Mouse (Mus musculus): ENCODE data around the gene Gm17662.

The Gm17662 gene

GRCm38 (mm10) chr4:104857029-104857428 is at the start of gene Gm17662:
TSS of gene Gm17662 (plus strand) at chr4:104857329.
- DNase-seq (ENCODE audit: low spot score in 2 of 2), result no peak

DNA sequence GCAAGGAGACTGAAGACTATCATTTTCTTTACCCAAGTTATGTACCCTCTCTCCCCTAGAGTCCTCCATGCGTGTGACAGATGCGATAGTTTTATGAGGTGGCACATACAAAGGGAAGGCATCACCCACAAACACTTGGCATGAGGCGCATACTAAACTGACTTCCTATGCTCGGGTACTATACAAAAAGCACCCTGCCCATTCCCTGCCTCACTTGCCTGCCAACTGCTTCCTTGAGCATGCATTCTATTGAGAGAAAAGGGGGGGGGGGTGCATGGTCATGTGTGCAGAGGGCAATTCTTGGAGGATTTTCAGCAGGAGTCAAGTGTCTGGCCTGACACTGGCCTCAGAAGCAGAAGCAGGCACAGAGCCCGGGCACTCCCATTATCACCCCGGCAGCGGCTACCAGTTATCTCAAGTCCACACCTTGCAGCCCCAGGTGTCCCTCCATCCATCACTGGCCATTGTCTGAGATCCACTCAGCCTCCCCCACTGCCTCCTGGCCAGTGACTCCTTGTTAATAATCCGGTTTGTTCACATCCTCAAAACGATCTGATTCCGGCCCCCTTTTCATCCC is 46.3 kb upstream of the Gm17662 start:
- no peak for DNase-seq (ENCODE audit: low spot score in 2 of 2)

GRCm38 (mm10) chr4:104813617-104814016 is 43.5 kb upstream of the Gm17662 start:
- no peak for DNase-seq (ENCODE audit: low spot score in 2 of 2)

GRCm38 (mm10) chr4:104816519-104817232 is 40.5 kb upstream of the Gm17662 start:
- no peak for DNase-seq (ENCODE audit: low spot score in 2 of 2)

- no peak for DNase-seq (ENCODE audit: low spot score in 2 of 2)
These were observed 39.6 kb upstream of the Gm17662 start for GRCm38 (mm10) chr4:104817509-104817908.

DNA sequence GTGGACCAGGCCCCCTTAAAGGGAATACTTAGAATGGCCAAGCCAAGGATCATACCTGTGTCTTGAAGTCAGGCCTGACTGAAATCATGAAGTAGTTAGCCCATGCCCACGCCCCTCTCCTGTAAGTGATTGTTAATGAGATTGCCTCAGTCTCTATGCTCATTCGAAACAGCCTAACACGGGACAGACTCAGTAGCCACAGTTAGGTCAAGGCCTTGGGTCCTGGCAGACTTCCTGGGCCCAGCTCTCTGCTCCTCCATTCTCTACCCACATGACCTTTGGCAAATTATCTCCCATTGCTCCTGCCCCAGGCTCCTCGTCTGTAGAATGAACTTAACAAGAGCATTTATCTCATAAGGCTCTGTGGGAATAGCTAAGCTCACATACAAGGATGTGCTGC is 38.1 kb upstream of the Gm17662 start:
- no peak for DNase-seq (ENCODE audit: low spot score in 2 of 2)

GRCm38 (mm10) chr4:104819891-104820290 is 37.2 kb upstream of the Gm17662 start:
- no peak for DNase-seq (ENCODE audit: low spot score in 2 of 2)

DNA sequence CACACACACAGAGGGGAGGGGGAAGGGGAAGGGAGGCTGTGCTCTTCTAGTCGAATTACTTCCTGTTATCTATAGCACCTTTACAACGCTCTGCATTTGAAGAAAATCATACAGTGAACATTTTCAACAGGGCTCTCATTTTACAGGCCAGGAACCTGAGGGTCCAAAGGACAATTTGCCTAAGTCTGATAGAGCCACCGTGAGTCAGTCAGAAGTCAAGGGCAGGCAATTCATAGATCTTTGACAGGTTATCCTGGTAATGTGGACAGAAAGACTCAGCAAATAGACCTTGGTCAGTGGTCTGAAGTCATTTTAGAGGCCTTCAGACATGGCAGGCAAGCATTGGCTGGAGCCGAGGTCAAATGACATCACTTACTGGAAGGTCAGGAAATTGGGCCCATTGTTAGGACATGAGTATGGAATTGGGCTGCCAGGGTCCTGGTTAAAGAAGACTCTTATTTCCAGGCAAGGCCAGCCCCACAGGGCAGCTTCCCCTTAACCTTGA is 33.5 kb upstream of the Gm17662 start:
- DNase-seq (ENCODE audit: low spot score in 2 of 2), result no peak

- DNase-seq (ENCODE audit: low spot score in 2 of 2), result no peak
These were observed 32.6 kb upstream of the Gm17662 start for GRCm38 (mm10) chr4:104824381-104825077.

GRCm38 (mm10) chr4:104828939-104829338 is 28.2 kb upstream of the Gm17662 start:
- DNase-seq (ENCODE audit: low spot score in 2 of 2), result no peak

DNA sequence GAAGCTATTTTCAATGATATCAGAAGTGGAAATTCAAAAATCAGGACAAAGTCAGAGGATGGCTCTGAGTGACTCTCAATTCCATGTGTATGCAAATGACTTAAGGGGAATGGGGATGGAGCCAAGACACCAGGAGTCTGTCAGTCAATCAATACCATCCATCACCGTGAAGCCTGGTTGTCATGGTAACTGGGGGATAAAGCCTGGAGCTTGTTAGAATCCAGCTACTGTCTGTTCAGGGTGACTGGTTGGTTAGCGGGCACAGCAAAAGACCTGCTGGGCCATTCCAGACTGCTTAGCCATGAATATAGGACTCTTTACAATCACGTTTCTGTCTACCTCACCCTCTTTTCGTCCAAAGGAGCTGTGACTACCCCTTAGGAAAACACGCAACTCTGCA is 22.0 kb upstream of the Gm17662 start:
- no peak for DNase-seq (ENCODE audit: low spot score in 2 of 2)

DNA sequence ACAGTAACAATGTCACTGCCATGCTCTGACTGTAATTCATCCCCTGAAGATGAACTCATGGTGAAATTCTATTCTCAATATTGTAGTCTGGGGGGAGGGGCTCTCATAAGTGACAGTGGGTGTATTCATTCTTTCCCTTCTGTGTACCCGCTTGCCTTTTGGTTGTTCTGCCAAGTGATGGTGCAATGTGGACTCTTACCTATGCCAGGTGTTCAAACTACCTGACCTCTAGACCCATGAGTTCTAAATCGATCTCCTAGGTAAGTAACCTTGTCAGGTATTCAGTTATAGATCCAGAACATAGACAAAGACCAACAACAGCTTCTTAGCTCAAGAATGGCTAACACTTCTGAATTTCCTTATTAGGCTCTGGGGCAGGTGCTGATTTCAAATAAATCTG is 18.8 kb upstream of the Gm17662 start:
- no peak for DNase-seq (ENCODE audit: low spot score in 2 of 2)

DNA sequence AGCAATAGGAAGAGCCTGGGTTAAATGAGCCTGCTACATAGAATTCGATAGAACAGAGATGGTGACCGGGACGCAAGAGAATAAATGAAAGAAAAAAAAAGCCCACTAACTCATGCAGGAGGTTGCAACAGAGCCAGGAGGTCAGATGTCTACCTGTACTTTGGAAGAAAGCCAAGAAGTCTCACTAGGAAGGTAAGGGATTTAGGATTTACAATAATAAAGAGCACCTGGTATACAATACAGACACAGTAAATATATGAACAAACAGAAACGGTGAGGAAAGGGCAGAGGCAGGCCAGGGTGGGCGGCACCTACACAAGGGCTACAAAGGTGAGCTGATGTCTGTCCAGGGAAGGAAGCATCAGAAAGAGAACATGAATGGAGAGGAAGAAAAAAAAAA is 14.9 kb upstream of the Gm17662 start:
- no peak for DNase-seq (ENCODE audit: low spot score in 2 of 2)

DNA sequence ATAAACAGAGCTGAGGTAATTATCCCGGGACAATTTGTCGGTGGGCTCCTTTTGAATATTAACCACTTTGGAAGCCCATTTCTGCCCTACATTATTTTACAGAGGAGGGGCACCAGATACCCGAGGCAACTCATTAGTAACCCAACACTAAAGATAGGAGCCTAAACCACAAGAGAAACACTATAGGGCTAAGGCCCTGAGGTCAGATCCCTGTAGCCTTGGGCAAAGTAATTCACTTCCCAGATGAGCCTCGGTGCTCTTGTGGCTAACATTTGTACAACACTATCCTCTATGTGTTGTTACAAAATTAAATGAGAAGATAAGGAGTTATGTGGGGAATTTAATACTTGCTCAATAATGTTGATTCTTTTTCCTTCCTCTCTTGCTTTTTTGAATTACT is 13.6 kb upstream of the Gm17662 start:
- no peak for DNase-seq (ENCODE audit: low spot score in 2 of 2)

DNA sequence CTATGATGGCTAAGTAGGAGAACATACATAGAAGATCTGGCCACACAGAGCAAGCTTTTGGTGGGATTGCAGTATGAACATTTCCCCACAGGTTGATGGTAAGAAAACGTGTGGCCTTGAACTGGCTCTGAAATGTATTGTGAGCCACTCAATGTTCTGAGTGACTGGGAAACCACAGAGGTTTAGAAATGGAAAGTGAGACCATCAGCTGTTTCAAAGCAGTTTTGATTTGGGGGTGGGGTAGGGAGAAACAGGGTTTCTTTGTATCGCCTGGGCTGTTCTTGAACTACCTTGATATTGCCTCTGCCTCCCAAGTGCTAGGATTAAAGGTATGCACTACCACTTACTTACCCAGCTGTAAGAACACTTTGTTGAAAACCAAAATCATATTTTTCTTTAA is 1.9 kb upstream of the Gm17662 start:
- no peak for DNase-seq (ENCODE audit: low spot score in 2 of 2)

DNA sequence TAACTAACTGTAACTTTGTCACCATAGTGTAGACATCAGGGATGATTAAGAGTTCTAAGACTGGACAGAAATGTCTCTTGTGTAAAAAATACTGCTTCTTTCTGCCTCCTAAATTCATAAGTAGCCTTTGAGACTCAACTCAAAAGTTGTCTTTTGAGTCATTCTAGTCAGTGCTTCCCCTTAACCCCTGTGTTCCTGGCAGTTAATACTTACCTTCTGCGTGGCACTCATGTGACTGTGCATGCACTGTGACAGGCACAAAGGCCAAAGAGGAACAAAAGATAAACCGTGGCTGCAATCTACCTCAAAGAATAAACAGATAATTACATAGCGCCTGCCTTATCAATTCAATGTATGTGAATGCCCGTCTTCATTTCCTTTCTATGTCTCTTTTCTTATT is 694 bp downstream of the Gm17662 start:
- DNase-seq (ENCODE audit: low spot score in 2 of 2), result no peak

GRCm38 (mm10) chr4:104861241-104861640 is 4.1 kb downstream of the Gm17662 start:
- no peak for DNase-seq (ENCODE audit: low spot score in 2 of 2)

- DNase-seq (ENCODE audit: low spot score in 2 of 2), result no peak
These were observed 7.3 kb downstream of the Gm17662 start for GRCm38 (mm10) chr4:104864397-104864796.

DNA sequence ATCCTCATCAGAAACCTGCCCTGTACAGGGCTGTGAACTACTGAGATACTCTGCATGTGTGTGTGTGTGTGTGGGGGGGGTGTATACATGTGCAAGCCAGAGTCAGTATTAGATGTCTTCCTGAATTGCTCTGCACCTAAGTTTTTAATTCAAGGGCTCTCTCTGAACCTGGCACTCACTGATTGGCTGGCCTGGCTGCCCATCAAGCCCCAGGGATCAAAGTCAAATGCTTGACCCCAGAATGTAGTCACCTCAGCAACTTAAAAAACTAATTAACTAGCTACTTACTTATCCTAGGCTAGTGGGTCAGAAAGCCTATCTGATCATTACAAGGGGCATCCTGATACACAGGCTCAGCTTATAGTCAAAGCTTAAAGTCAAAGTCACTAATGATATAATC is 12.5 kb downstream of the Gm17662 start:
- no peak for DNase-seq (ENCODE audit: low spot score in 2 of 2)

DNA sequence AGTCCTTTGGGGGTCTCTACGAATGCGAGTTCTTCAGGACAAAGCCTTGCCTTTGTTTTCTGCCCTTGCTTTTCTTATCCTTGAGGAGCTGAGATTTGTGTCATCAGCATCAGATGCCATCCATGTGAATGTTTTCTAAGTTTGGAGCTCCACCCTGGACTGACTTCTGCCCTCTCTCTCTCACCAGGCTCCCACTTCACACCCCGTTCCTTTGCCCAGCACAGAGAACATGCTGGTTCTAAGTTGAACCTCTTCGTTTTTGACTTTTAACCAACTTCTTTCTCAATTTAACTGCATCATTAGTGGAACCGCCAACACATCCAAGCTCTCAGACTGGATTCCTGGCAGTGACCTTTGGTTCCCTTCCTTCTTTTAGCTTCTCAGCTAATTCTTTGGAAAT is 13.1 kb downstream of the Gm17662 start:
- DNase-seq (ENCODE audit: low spot score in 2 of 2), result no peak

GRCm38 (mm10) chr4:104875832-104876231 is 18.7 kb downstream of the Gm17662 start:
- no peak for DNase-seq (ENCODE audit: low spot score in 2 of 2)

GRCm38 (mm10) chr4:104876323-104876722 is 19.2 kb downstream of the Gm17662 start, which contains the start of gene C8a:
TSS of gene C8a (minus strand) at chr4:104876398.
- DNase-seq (ENCODE audit: low spot score in 2 of 2), result no peak

DNA sequence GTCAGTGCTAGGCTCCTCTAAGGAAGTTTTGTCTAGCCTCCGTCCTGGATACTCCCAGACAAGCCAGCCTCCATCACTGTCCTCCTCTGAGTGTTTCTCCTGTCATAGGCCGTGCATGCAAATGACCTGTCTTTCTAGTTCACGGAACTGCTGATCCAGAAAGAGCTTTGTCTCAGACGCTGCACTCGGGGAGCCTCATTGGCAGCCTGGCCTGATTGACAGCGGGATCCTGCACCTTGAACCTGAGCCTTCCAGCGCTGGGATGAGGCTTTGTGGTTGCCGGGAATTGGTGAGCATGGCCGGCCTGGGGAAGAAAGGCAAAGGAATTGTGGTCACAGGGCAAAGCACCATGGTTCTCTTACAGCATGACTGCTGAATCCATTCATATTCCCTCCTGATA is 30.4 kb downstream of the Gm17662 start:
- no peak for DNase-seq (ENCODE audit: low spot score in 2 of 2)

Data from thymus, postnatal 10 days (tissue).